Mouse (Mus musculus) spleen, adult 2 months (tissue): ENCODE results near the gene Iscu.

Experiments used
- CTCF ChIP-seq: fragments of 200-500 bp; IDR thresholded peaks from 2 replicates; pipeline ENCODE4 v1.5.1; 2011; ENCODE audit warnings: mild to moderate bottlenecking, inconsistent platforms; ENCODE audit not compliant: insufficient read depth, insufficient read length, insufficient replicate concordance; ENCODE audit errors: extremely low read depth
- POLR2A ChIP-seq: fragments of 200-500 bp; IDR thresholded peaks from 2 replicates; pipeline ENCODE4 v1.6.1; 2011; ENCODE audit warnings: low read depth, low read length, inconsistent platforms

- TF ChIP-seq CTCF (no peak), POLR2A (no peak)
Observed at GRCm38 (mm10) chr5:113824228-113824627, 51.7 kb downstream of the Iscu start.
